23 mouse cellular contexts compared by ENCODE assay signal in genomic region chr5:35516781-35517180, GRCm38 (mm10). TPM values are rescaled to one million over a fixed set of nuclear protein-coding genes. Genes with fewer than 3 reads are reported as not detected.
A peak's percentile ranks its signal among the peaks of the same experiment; 100 is the strongest.
DNase-seq lines count a peak whose midpoint lies in the region; TF ChIP-seq lines count a peak whose summit lies in the region.
"Had no signal": no experiment of that assay in that cellular context is flagged by ENCODE, and none has a peak within 500 bp of the region (broad histone marks: within the 10 kb centered on the region; RNA-seq: fewer than 3 reads in every experiment).

No protein-coding gene starts in this region.

- DNase-seq in adrenal gland, adult (ENCODE audit: inconsistent age in 2 of 2, low spot score in 1 of 2), result peak; percentile 64 to 69
- no peak for DNase-seq in adrenal gland, adult 8-10 months
- DNase-seq in gastrocnemius, adult 2 months, result peak; percentile 16
- no peak for DNase-seq in gastrocnemius, postnatal 36 days
- peak; percentile 40 for DNase-seq in NIH3T3 (ENCODE audit: low read depth)
- DNase-seq in brain, adult 2 months (ENCODE audit: low read depth, low spot score), result peak; percentile 63
- no peak for DNase-seq in spleen, adult 12 weeks (ENCODE audit: low spot score)
- no peak for DNase-seq in layer of hippocampus, adult 9-11 months
- DNase-seq: cerebellum, adult 18-20 months; cerebellum, adult 9-11 months; cerebellum, postnatal 36 days; forebrain, postnatal 0 days; gastrocnemius, postnatal 10 days; heart, adult 2 months; heart, postnatal 14 days; kidney, adult 18-20 months had no signal

- H3K4me3 ChIP-seq in gastrocnemius, adult 2 months, result no peak overlapping the region
- H3K4me3 ChIP-seq: embryonic facial prominence, embryonic 10.5 days; forebrain, embryonic 13.5 days; heart, adult 2 months; heart, embryonic 15.5 days; hindbrain, embryonic 10.5 days; intestine, embryonic 15.5 days had no signal

- intact Hi-C loops in gastrocnemius, adult 2 months (cut with DNase I), result no loop called here
- intact Hi-C loops in gastrocnemius, postnatal 36 days (cut with DNase I), result no loop called here

- H3K27ac ChIP-seq in gastrocnemius, adult 2 months, result no peak overlapping the region
- H3K27ac ChIP-seq: embryonic facial prominence, embryonic 10.5 days; forebrain, embryonic 13.5 days; heart, adult 2 months; heart, embryonic 15.5 days; hindbrain, embryonic 10.5 days; hindbrain, embryonic 14.5 days; intestine, embryonic 15.5 days had no signal

- TF ChIP-seq CTCF in gastrocnemius, adult 2 months (IDR thresholded peaks at IDR 0.05), result no peak

RNA-seq across cellular contexts. Expression of gene Cpz, which starts 8.7 kb away (rescaled TPM):
- total RNA-seq in adrenal gland, adult 8-10 months (2022), result 1 to 10 TPM in 1 of 4 experiments, under 1 TPM in 2, not detected in 1; 0.67 to 2.2 (median 0.91) TPM
- under 1 TPM; 0.13 to 0.89 TPM for total RNA-seq in gastrocnemius, adult 2 months (2021)
- 1 to 10 TPM in 1 of 2 experiments, under 1 TPM in 1; 0.92 to 1.4 TPM for total RNA-seq in gastrocnemius, postnatal 36 days (2021)
- total RNA-seq: CH12.LX had no signal

RNA-seq across cellular contexts. Expression of gene Trmt44, which starts 58.1 kb away (rescaled TPM):
- 10 to 100 TPM in 1 of 4 experiments, 1 to 10 TPM in 3; 6.1 to 11.2 (median 7.7) TPM for total RNA-seq in adrenal gland, adult 8-10 months (2022)
- total RNA-seq in gastrocnemius, adult 2 months (2021), result 1 to 10 TPM; 1.5 to 1.6 TPM
- total RNA-seq in gastrocnemius, postnatal 36 days (2021), result 1 to 10 TPM; 1.4 to 1.5 TPM

Comparison
In these comparisons a context has a peak if more than half of its experiments do, and no peak if none do; other contexts are left out.
1. DNase-seq: peak in adrenal gland, adult (2 of 2), gastrocnemius, adult 2 months (single experiment), NIH3T3 (single experiment) and brain, adult 2 months (single experiment); none in adrenal gland, adult 8-10 months (single experiment), gastrocnemius, postnatal 36 days (0 of 2), spleen, adult 12 weeks (single experiment) and layer of hippocampus, adult 9-11 months (single experiment).